Comparison of ENCODE assay signal across 21 mouse cellular contexts in genomic region chr4:125227194-125227593, GRCm38 (mm10).
A peak's percentile ranks its signal among the peaks of the same experiment; 100 is the strongest.
DNase-seq lines count a peak whose midpoint lies in the region; ATAC-seq and TF ChIP-seq lines count a peak whose summit lies in the region.
"Had no signal": no experiment of that assay in that cellular context is flagged by ENCODE, and none has a peak within 500 bp of the region (broad histone marks: within the 10 kb centered on the region; RNA-seq: fewer than 3 reads in every experiment).

No protein-coding gene starts in this region.

- no peak for ATAC-seq in forebrain, postnatal 0 days
- no peak for ATAC-seq in forebrain, embryonic 12.5 days (ENCODE audit: low FRiP score)
- no peak for ATAC-seq in midbrain, postnatal 0 days (ENCODE audit: low FRiP score)
- ATAC-seq in midbrain, embryonic 13.5 days = no peak
- ATAC-seq: activated CD4-positive, CD25-positive, alpha-beta regulatory T cell, adult 4 months; CD4-positive, CD25-positive, alpha-beta regulatory T cell, adult 4 months; forebrain, embryonic 14.5 days had no signal

- no peaks in the 10 kb centered on the region for H3K36me3 ChIP-seq in forebrain, postnatal 0 days (ENCODE audit: insufficient read depth)
- H3K36me3 ChIP-seq in forebrain, embryonic 12.5 days (replicated peaks) = no peaks in the 10 kb centered on the region
- H3K36me3 ChIP-seq in midbrain, postnatal 0 days (ENCODE audit: insufficient read depth, low read length) = no peaks in the 10 kb centered on the region
- no peaks in the 10 kb centered on the region for H3K36me3 ChIP-seq in midbrain, embryonic 13.5 days
- H3K36me3 ChIP-seq: embryonic facial prominence, embryonic 10.5 days; heart, embryonic 13.5 days; hindbrain, embryonic 12.5 days had no signal

- no peak overlapping the region for H3K4me2 ChIP-seq in forebrain, postnatal 0 days (ENCODE audit: low read depth)
- no peak overlapping the region for H3K4me2 ChIP-seq in forebrain, embryonic 12.5 days
- no peak overlapping the region for H3K4me2 ChIP-seq in midbrain, postnatal 0 days (ENCODE audit: low read depth, low read length, poor library complexity, severe bottlenecking)
- H3K4me2 ChIP-seq in midbrain, embryonic 13.5 days (replicated peaks) = no peak overlapping the region
- H3K4me2 ChIP-seq: heart, embryonic 13.5 days; hindbrain, embryonic 12.5 days had no signal

- no peak for DNase-seq in forebrain, postnatal 0 days
- no peak for DNase-seq in layer of hippocampus, adult 2 months (ENCODE audit: low spot score in 2 of 2)
- DNase-seq in layer of hippocampus, postnatal 25 days (ENCODE audit: extremely low spot score in 1 of 2, low spot score in 1 of 2) = no peak
- no peak for DNase-seq in midbrain, postnatal 0 days (ENCODE audit: low spot score)
- no peak for DNase-seq in retina, postnatal 1 day
- DNase-seq: adrenal gland, postnatal 14 days; B cell, adult 2 months; cerebellum, adult 18-20 months; cerebellum, adult 9-11 months; cerebellum, postnatal 36 days; gastrocnemius, postnatal 36 days; heart, adult 11 months; heart, postnatal 36 days had no signal

- H3K4me3 ChIP-seq in forebrain, postnatal 0 days (ENCODE audit: low read depth, low read length) = no peak overlapping the region
- no peak overlapping the region for H3K4me3 ChIP-seq in forebrain, embryonic 12.5 days (replicated peaks)
- H3K4me3 ChIP-seq in layer of hippocampus, adult 2 months = no peak overlapping the region
- H3K4me3 ChIP-seq in midbrain, postnatal 0 days (ENCODE audit: low read depth, low read length) = no peak overlapping the region
- H3K4me3 ChIP-seq in midbrain, embryonic 13.5 days (replicated peaks) = no peak overlapping the region
- H3K4me3 ChIP-seq: embryonic facial prominence, embryonic 10.5 days; heart, embryonic 13.5 days; hindbrain, embryonic 12.5 days had no signal

- TF ChIP-seq CTCF in forebrain, postnatal 0 days (IDR thresholded peaks at IDR 0.05; ENCODE audit: low read depth) = peak; percentile 15; the same call in 1 of the 2 replicates
- TF ChIP-seq CTCF in layer of hippocampus, adult 2 months (conservative IDR thresholded peaks at IDR 0.05) = peak; percentile 47
- TF ChIP-seq CTCF in midbrain, postnatal 0 days (IDR thresholded peaks at IDR 0.05) = peak; percentile 53

- H3K9ac ChIP-seq in forebrain, postnatal 0 days = no peak overlapping the region
- H3K9ac ChIP-seq in forebrain, embryonic 12.5 days = no peak overlapping the region
- H3K9ac ChIP-seq in midbrain, postnatal 0 days (replicated peaks; ENCODE audit: low read length, poor library complexity, severe bottlenecking) = no peak overlapping the region
- no peak overlapping the region for H3K9ac ChIP-seq in midbrain, embryonic 13.5 days (replicated peaks)
- H3K9ac ChIP-seq: heart, embryonic 13.5 days; hindbrain, embryonic 12.5 days had no signal

- H3K9me3 ChIP-seq in forebrain, postnatal 0 days (ENCODE audit: low read length) = no peaks in the 10 kb centered on the region
- H3K9me3 ChIP-seq in forebrain, embryonic 12.5 days = no peaks in the 10 kb centered on the region
- no peaks in the 10 kb centered on the region for H3K9me3 ChIP-seq in midbrain, postnatal 0 days (ENCODE audit: low read length)
- no peaks in the 10 kb centered on the region for H3K9me3 ChIP-seq in midbrain, embryonic 13.5 days
- H3K9me3 ChIP-seq: embryonic facial prominence, embryonic 10.5 days; hindbrain, embryonic 12.5 days had no signal

- H3K27me3 ChIP-seq in forebrain, postnatal 0 days (ENCODE audit: insufficient read depth, low read length) = no peaks in the 10 kb centered on the region
- H3K27me3 ChIP-seq in forebrain, embryonic 12.5 days = peaks cover 45% of the 10 kb centered on the region
- H3K27me3 ChIP-seq in midbrain, postnatal 0 days (ENCODE audit: insufficient read depth, low read length) = peaks cover 8% of the 10 kb centered on the region; the same call in 1 of the 2 replicates
- peaks cover 30% of the 10 kb centered on the region for H3K27me3 ChIP-seq in midbrain, embryonic 13.5 days

- no peaks in the 10 kb centered on the region for H3K4me1 ChIP-seq in forebrain, postnatal 0 days (ENCODE audit: insufficient read depth)
- H3K4me1 ChIP-seq in forebrain, embryonic 12.5 days = peaks cover 4% of the 10 kb centered on the region
- peaks cover 2% of the 10 kb centered on the region; the same call in 1 of the 2 replicates for H3K4me1 ChIP-seq in midbrain, postnatal 0 days (ENCODE audit: insufficient read depth, low read length)
- H3K4me1 ChIP-seq in midbrain, embryonic 13.5 days (replicated peaks) = peaks cover 19% of the 10 kb centered on the region
- H3K4me1 ChIP-seq: embryonic facial prominence, embryonic 10.5 days; heart, embryonic 13.5 days; hindbrain, embryonic 12.5 days had no signal

- 91% methylated on average over 6 of the region's 6 CpGs for WGBS in forebrain, postnatal 0 days
- WGBS in forebrain, embryonic 12.5 days = 95% methylated on average over 6 of the region's 6 CpGs
- WGBS in midbrain, postnatal 0 days = 85% methylated on average over 6 of the region's 6 CpGs
- 90% methylated on average over 6 of the region's 6 CpGs for WGBS in midbrain, embryonic 13.5 days

- H3K27ac ChIP-seq in forebrain, postnatal 0 days (ENCODE audit: low read depth, low read length) = no peak overlapping the region
- H3K27ac ChIP-seq in forebrain, embryonic 12.5 days = no peak overlapping the region
- H3K27ac ChIP-seq in layer of hippocampus, adult 2 months = no peak overlapping the region
- H3K27ac ChIP-seq in midbrain, postnatal 0 days (ENCODE audit: low read depth, low read length) = no peak overlapping the region
- H3K27ac ChIP-seq in midbrain, embryonic 13.5 days = no peak overlapping the region
- H3K27ac ChIP-seq: embryonic facial prominence, embryonic 10.5 days; heart, embryonic 13.5 days; hindbrain, embryonic 12.5 days had no signal
